Mouse (Mus musculus) ZHBTc4 (cell line): ENCODE measurements at regions not wholly inside any gene's neighbourhood (a gene's known extent, or its start where the extent isn't known, plus 50 kb on each side); places are given as distances from the start of the nearest gene placed in this dataset.

Source experiments
- DNase-seq: peaks from one replicate; pipeline ENCODE4 v3.0.0-alpha.2; 2011; ENCODE audit warnings: low read depth, low spot score

DNA sequence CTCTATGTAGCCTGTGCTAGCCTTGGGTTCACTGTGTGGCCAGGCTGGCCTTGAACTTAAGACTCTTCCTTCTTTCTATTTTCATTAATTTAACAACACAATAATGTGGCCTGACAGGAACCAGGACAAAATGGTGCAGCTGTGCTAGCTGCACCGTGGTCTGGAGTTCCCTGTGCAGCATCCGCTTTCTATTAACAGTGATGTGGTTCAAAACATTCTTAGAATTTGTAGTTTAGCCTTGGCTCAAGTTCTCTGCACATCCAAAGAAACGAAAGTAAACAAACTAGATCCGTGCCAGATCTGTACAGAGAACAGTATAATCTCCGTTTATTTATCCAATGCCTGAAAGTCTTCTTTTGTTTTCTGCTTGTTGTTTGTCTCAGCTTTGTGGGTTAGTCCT, 88.5 kb downstream of the Irx1 start:
- no peak for DNase-seq

DNA sequence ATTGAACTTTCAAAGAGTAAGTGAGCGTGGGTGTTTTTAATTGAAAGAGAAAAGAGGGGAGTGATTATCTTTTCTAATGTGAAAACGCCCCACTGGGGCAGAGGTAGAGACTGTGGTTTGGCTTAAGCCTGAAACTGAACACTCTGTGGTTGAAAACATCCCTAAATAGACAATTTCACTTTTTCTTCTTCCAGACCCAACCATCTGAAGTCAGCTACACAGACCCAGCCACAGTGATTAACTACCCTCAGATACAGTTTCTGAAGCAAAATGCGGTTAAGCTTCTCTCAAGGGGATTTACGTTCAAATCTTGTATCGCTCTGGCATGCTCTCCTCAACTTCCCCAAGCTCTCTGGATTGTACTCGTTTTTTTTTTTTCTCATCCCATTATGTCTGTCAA, 94.8 kb downstream of the Irx1 start:
- no peak for DNase-seq

DNA sequence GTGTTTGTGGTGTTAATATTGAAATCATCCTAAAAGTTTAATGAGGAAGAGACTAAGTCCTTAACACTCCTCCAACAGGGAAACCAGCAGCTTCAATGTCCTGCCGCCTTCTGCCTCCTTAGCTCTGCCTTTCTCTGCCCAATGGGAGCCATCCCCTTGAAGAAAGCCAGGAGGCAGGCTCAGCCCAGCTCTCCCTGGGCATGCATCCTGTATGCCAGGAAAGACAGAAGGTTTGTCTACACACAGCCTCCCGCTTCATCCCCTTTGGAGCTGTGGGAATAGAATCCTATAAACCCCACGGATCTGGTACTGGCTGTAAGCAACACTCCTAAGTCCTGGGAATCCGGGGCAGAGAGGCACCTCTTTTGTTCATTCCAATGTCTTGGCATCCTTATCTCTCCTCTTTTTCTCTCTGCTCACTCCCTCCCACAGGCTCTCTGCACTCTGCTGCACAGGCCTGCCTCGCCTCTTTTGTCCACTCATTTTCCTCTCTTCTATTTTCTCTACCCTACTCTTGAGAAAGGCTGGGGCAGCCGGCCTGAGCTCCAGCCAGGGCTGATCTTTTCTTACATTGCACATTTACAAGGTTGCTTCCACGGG, 110.0 kb downstream of the Irx1 start:
- DNase-seq: no peak

DNA sequence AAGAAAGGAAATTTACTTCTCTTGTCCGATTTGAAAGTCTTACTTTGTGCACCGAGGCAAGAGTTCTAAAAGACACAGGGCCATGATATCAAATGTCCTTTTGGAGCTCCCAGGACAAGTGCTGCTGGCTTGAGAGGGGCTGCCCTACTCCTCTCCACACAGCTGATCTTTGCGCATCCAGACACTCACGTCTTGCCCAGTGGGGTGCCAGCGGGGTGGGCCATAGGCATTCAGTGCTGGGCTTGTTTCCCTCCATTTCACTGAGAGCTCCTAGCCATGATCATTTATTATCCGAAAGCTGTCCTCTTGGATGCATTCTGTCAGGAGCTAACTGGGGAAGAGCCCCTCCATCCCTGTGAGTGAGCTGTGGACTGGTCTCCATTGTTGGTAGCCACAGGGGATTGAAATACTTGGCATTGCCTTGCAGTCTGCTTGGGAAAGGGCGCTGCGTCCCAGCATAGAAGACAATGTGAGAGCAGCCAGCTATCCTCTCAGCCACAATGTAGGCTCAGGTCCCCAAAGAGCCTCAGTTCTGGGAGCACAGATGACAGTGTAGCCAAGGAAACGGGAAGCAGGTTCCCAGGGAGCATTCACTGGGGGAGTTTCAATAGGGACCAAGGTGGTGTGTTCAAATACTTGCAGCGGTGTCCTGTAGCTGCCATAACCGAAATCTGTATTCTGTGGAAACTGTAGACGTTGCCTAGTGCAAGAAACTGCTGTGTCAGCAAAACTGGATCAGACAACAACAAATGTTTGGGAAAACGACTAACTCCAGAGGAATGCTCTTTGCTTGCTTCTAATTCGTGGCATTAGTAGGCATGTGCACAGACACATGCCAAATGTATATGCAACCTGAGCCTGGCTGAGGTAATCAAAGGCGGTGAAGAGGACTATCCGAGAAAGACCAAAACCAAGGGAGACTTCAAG, 159.2 kb downstream of the Irx1 start:
- DNase-seq: peak; percentile 7

DNA sequence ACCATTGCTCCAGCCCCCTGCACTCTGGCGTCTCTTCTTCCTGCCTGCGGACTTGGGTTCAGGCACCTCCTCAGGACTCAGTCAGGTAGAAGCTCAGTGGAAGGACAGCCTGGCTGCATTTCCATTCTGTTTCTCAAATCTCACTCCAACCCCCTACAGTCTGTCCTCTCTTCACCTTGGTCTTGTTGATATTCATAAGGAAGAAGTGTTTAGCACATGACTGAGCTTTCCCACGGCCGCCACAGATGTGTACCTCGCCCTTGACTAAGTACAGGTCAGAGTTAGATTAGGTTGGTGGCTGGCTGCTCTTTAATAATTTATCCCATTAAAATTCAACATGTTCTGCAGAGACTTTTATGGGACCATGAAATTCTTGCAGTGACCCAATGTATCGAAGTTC, 165.2 kb downstream of the Irx1 start:
- DNase-seq: peak; percentile 2

DNA sequence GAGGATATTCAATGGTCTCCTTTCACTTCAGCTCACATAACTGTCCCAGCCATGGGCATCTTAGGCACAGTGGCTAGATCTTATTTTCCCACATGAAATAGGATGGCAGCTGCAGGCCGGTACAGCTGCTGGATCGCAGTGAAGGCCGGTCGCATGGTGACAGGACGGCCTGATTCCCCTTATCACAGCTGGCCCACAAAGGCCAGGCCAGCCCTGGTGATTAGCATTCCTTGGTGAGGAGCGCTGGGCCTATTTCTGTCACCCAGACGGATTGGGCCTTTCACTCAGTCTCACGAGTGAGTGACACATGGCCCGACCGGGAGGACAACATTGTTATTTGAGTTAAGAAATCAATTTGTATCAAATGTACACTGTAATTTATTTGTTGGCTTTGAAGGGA, 178.8 kb downstream of the Irx1 start:
- no peak for DNase-seq

DNA sequence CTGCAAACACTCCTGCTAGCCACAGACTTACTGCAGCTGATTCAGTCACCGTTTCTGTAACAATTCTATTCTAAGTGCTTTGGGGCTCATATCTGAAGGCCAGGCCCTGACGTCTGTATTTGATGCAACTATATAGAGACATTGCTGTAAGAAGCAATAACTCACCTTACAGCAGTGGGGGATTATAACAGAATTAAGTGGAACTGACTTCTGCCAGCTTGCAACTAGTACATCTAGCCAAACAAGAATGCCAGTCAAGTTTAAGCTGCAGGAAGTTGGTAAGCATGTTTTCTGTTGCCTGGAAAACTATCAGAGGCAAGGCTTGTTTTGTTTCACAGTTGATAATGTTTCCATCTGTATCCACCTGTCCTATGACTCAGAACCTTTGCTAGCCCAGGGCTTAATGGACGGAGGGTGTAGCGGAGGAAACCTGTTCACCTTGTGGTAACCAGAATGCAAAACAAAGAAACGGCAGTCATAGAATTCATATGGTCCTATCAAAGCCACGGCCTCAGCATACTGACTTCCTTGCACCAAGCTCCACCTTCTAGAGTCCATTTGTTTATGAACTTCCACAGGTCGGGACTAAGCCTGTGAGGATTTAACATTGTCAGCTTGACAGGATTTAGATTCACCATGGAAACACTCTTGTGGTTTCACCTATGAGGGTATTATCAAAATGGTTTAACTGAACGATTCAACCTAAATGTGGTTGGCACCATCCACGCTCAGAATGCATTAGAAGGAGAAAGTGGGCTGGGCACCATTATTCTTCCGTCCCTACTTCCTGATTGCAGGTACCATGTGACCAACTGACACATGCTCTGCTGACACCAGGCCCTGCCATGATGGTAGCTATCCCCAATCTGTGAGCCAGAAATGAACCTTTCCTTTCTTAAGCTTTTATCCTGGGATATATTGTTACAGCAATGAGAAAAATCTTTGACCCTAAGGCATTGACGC, 216.2 kb downstream of the Irx1 start:
- DNase-seq: no peak

DNA sequence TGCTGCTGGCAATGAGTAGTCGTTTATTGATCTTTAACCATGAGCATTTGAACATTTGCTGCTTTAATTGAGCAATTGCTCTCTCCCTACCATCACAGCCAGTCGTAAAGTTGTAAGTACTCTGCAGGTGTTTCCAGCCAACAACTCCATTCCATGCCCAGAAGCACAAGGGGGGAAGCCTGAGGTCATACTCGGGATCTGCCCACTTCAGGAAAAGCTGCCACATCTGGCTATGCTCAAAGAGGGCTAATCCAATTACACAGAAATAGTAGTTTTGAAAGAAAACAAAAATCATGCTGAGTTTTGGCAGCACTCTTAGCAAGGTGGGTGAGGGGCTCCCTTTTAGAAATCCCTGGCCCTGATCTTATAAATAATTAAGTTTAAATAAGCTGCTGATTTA, 217.0 kb downstream of the Irx1 start:
- DNase-seq: no peak

DNA sequence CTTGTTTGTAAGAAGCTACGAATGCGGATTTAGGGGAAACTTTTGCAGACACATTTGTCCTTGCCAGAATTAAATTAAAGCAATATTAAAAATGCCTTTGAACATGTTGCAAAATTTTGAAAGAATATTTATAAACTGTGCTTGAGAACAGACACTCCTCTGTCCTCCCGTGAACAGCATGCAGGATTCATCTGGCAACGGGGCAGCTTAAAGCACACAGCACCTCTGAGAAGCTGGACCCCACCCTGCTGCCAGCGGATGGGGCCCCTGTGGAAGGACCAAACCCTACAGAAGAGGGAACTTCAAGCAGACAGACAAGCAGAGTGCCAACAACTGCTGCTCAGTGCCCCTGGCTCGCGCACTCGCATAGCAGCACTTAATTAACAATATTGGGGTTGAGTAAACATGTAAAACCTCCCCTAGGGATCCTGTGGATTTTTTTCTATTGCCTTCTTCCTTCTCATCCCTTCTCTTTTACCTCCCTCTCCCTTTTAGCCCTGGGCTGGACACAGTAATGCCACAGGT, 226.6 kb downstream of the Irx1 start:
- no peak for DNase-seq

DNA sequence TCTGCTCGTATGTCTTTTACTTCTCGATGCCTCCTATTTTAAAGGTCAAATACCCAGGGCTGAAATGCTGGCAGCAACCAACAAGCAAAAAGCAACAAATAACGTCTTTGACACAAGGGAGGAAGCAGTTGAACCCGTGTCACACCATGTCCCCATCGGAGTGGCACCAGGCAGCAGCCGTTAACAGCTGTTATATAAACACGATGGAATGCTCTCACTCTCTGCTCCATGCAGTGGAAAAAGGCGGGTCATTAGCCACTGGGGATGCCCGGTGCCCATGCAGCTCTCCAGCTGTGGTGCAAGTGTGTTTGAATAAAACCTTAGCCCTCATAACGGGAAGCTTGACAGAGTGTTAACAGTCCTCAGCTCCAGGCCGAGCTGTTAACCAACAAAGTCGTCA, 229.3 kb downstream of the Irx1 start:
- no peak for DNase-seq

DNA sequence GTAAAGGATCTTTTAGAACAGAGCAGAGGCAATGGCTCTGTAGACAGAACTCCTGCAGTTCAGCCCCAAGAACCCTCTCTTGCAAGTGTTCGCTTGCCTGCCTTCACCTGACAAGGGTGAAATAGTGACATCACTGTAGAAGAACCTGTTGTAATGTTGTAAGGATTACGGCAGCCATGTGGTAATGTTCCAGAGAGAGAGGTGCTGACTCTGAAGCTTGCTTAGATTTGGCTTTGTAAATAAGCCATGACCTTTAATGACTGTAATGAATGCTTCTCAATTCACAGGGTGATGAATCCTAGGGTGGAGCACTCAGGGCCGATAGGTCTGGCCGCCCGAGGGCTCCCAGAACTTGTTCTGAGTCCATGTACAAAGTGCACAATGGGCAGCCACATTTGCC, 230.2 kb downstream of the Irx1 start:
- DNase-seq: no peak

DNA sequence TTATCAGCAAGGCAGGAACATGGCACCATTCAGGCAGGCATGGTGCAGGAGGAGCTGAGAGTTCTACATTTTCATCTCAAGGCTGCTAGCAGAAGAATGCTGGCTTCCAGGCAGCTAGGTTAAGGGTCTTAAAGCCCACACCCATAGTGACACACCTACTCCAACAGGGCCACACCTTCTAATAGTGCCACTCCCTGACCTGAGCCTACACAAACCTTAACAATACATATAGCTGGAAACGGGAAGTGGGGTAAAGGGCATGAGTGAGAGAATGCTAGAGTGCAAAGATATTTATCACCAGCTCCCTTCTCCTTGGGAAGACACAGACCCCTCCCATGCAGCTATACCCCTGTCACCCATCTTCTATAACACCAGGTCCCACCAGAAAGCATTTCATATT, 230.6 kb downstream of the Irx1 start:
- DNase-seq: no peak

DNA sequence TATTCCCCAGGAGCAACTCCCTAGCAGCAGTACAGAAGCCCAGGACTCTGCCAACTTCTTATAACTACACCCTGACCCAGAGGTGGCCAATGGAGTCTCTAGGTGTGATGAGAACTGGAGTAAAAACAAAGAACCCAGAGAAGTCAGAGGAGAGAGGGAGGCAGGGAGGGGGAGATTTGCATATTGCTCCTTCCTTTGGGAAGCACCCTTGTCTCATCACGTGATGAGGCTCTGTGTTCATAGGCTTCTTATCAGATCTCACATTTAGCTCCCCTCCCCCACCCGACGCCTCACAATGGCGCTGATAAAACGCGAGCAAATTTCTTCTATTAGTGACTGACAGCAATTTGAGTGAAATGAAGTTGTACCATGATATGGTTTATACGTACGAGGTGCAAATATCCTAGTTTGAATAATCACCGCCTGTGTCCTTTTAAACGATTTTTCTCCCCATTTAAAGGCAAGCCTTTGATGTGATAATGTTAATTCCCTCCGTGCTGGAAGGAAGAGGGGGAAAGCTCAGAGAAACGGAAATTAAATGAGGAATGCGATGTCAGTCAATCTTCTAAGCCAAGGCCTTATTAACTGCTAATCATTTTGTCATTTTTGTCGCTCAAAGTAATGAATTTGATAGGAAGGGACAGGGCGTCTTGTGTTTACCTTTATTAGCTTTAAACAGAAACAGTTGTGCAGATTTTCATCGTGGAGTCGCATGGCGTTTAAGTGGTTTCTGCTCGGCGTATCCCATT, 273.3 kb downstream of the Irx1 start:
- peak; percentile 40 for DNase-seq

DNA sequence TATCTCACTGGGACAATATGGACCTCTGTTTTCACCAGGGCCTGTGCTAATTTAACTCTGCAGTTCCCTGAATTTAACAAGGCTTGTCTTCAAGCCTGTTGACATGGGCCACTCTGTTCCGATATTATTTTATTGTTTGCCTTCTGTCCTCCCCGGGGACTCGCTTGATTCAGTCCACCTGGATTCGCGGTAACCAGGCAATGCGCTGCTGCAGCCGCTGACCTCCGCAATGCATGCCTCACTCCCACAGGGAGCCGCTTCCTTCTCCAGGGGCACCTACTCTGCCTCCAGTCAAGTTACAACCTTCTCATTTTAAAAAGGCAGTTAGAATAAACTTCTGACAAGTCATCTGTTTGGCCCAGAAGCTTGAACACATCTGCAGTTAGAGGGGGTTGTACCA, 274.3 kb downstream of the Irx1 start:
- DNase-seq: no peak

DNA sequence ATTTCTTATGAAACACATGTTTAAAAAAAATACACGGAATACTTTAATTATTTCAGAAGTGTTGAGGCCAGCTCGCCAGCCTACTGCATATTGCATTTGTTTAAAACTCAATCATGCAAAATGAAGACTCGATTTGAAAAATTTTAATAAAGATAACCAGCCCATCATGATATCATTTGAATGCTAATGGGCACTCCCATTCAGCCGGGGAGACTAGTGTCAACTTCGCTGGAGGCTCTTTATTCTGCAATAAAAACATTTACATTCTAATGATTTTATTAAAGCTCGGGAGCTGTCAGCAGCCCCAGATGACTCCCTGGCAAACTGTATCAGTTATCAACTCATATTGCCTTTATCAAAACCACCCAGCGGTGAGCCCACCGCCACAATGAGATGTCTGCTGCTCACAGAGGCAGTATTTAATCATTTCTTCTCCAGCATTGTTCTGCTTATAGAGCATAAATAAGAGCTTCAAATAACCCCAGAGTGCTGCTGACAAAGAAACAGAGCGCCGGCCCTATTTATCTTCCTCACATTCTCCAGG, 287.4 kb downstream of the Irx1 start:
- DNase-seq: no peak

DNA sequence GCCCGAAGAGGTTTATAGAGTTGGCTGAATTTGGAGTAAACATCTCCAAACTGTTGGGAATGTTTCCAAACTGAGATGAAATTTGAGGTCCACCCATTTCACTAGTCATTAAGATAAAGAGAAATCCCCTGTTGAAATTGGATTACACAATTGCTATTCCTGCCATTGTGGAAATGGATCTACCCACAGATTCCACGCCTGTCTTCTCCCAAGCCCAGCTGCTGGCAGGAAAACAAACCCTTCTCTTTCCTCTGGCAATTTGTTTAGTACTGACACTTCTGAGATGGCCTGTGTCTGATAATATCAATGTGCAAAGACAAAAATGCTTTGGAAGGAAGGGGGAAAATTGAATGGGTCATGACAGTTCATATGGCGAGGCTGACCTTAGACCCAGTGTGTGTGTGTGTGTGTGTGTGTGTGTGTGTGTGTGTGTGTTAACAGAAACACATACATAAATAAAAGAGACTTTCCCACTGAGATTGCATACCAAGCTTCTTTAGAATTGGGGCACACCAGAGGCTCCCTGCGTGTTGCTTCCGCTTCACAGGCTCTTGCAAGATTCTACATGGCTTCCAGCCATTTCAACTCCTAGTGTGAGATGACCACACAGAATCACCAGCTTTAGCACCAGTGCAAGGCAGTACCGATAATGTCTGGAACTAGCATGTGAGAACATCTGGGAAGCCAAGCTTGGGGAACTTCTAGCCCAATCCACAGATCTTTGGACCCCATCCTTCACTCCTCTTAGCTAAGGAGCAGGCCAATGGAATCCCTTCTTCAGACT, 293.4 kb downstream of the Irx1 start:
- DNase-seq: no peak

DNA sequence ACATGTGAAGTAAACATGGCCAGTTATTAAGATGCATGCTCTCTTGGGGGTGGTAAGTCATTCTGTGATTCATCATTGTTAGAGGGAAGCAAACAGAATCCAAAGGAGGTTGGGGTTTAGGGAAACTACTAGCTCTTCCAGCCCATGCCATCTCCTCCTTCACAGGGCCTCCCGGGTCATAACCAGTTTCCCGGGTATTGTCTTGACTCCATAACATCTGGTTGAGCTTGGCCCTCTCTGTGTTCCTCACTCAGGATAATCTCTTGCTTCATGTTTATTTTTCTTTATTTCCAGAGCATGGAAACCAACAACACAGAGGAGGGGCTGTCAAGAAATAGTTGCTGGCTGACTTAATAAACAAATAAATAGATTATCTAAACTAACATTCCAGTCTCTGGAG, 295.3 kb downstream of the Irx1 start:
- no peak for DNase-seq

DNA sequence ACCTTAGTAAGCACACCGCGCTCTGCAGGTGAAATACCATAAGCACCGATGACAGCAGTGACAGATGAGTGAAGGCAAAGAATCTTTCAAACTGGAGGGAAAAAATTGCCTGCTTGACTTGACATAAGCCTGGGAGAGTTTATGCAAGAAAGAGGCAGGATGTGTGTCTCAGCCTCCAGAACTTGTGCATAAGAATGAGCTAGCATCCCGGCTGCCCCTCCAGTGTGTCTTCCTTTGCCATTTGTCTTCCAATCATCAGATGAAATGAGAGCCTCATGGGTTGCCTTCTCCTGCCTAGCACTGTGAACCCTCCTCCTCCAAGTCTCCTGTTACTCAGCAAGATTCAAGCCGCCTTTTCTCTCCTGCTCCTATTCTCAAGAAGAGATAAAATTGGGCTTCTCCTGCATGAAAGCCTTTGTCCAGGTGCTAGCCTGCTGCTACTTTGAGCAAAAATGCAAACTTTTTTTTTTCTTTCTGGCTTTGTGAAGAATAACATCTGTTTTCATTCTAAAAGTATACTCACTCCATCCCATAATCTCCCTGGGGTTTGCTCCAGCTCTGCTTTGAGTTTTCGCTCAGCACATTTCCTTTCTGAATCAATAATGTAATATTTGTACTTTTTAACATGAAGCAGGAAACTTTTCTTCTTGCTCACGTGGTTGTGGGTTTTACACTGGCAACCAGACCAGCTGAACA, 298.2 kb downstream of the Irx1 start:
- DNase-seq: no peak

DNA sequence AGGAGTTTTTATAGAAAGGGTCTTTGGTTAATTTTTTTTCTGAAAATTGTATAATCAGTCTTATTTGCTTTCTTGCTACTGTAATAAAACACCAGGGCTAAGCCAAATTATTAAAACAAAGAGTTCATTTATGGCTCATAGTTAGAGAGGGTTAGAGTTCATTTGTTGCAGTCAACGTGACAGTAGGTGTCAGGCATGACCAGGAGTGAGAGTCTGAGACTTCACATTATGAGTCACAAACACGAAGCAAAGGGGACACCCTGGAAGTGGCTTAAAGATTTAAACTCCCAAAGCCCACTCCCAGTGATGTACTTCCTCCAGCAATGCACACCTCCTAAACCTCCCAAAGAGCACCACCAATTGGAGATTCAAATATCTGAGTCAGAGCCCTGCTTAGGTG, 305.6 kb downstream of the Irx1 start:
- no peak for DNase-seq
